Mouse (Mus musculus) lung, adult 18-20 months (tissue): ENCODE measurements around the gene Zfp986.
A peak's percentile ranks its signal among the peaks of the same experiment; 100 is the strongest.
"Not testable (repeated sequence)": the region's sequence is repeated elsewhere in the genome, so short reads cannot be mapped to it uniquely, and the experiment has no call there.

Experiments used
- DNase-seq, 2 experiments: peaks; one replicate each; pipeline ENCODE4 v3.0.0; 2022; ENCODE audit warnings: mixed read lengths in 2 of 2

Zfp986 gene

GRCm38 (mm10) chr4:145868494-145868893 is at the start of gene Zfp986:
Gene Zfp986, plus strand, starts transcription at chr4:145868794.
- not testable (repeated sequence) for DNase-seq

- DNase-seq, result not testable (repeated sequence)
Observed at GRCm38 (mm10) chr4:145819946-145820345, 48.6 kb upstream of the Zfp986 start.

- DNase-seq, result not testable (repeated sequence)
Observed at GRCm38 (mm10) chr4:145825606-145826005, 43.0 kb upstream of the Zfp986 start.

GRCm38 (mm10) chr4:145831328-145832062 is 37.1 kb upstream of the Zfp986 start:
- not testable (repeated sequence) for DNase-seq

GRCm38 (mm10) chr4:145836300-145836862 is 32.2 kb upstream of the Zfp986 start:
- DNase-seq, result not testable (repeated sequence)

GRCm38 (mm10) chr4:145836863-145837440 is 31.6 kb upstream of the Zfp986 start:
- peak in 1 of 2 experiments; percentile 6 for DNase-seq

GRCm38 (mm10) chr4:145846793-145847192 is 21.8 kb upstream of the Zfp986 start:
- not testable (repeated sequence) for DNase-seq

- not testable (repeated sequence) for DNase-seq
Observed at GRCm38 (mm10) chr4:145848183-145848890, 20.3 kb upstream of the Zfp986 start.

GRCm38 (mm10) chr4:145848891-145849214 is 19.7 kb upstream of the Zfp986 start:
- DNase-seq, result not testable (repeated sequence)

GRCm38 (mm10) chr4:145851421-145851820 is 17.2 kb upstream of the Zfp986 start:
- DNase-seq, result not testable (repeated sequence)

GRCm38 (mm10) chr4:145863872-145864271 is 4.7 kb upstream of the Zfp986 start:
- DNase-seq, result not testable (repeated sequence)
